Mouse (Mus musculus): ENCODE results near the gene Atp6v1g1. TPM values are rescaled to one million over a fixed set of nuclear protein-coding genes. Genes with fewer than 3 reads are reported as not detected.

The Atp6v1g1 gene
- polyA plus RNA-seq, 1 experiment: 192 TPM

GRCm38 (mm10) chr4:63589987-63590386, 45.4 kb downstream of the Atp6v1g1 start:
- H3K9me3 ChIP-seq (replicated peaks; ENCODE audit: control insufficient read depth, insufficient read depth, low read length, poor library complexity, severe bottlenecking): no peaks in the 10 kb centered on the region
- no peaks in the 10 kb centered on the region for H3K27me3 ChIP-seq (ENCODE audit: control insufficient read depth, insufficient read depth, low read length, poor library complexity, severe bottlenecking)
- H3K4me1 ChIP-seq (ENCODE audit: control insufficient read depth, insufficient read depth, low read length): no peaks in the 10 kb centered on the region
- TF ChIP-seq POLR2A (IDR thresholded peaks at IDR 0.05; ENCODE audit: insufficient read depth, low read length) (no peak), EP300 (IDR thresholded peaks at IDR 0.05; ENCODE audit: insufficient read depth, low read depth, low read length) (no peak), CTCF (IDR thresholded peaks at IDR 0.05; ENCODE audit: low read depth, low read length) (no peak)
- no peak overlapping the region for H3K4me3 ChIP-seq (ENCODE audit: low read depth, low read length)
- no peak overlapping the region for H3K27ac ChIP-seq (ENCODE audit: insufficient read depth, low read length)
- H3K36me3 ChIP-seq (ENCODE audit: control insufficient read depth, insufficient read depth, low read length, poor library complexity, severe bottlenecking): no peaks in the 10 kb centered on the region
- H3K9ac ChIP-seq (ENCODE audit: low read depth, poor library complexity, severe bottlenecking): no peak overlapping the region

- H3K4me1 ChIP-seq (ENCODE audit: control insufficient read depth, insufficient read depth, low read length): no peaks in the 10 kb centered on the region
- H3K9me3 ChIP-seq (replicated peaks; ENCODE audit: control insufficient read depth, insufficient read depth, low read length, poor library complexity, severe bottlenecking): no peaks in the 10 kb centered on the region
- H3K36me3 ChIP-seq (ENCODE audit: control insufficient read depth, insufficient read depth, low read length, poor library complexity, severe bottlenecking): no peaks in the 10 kb centered on the region
- no peak overlapping the region for H3K9ac ChIP-seq (ENCODE audit: low read depth, poor library complexity, severe bottlenecking)
- H3K27me3 ChIP-seq (ENCODE audit: control insufficient read depth, insufficient read depth, low read length, poor library complexity, severe bottlenecking): no peaks in the 10 kb centered on the region
- TF ChIP-seq EP300 (IDR thresholded peaks at IDR 0.05; ENCODE audit: insufficient read depth, low read depth, low read length) (no peak), POLR2A (IDR thresholded peaks at IDR 0.05; ENCODE audit: insufficient read depth, low read length) (no peak), CTCF (IDR thresholded peaks at IDR 0.05; ENCODE audit: low read depth, low read length) (no peak)
- H3K4me3 ChIP-seq (ENCODE audit: low read depth, low read length): no peak overlapping the region
- no peak overlapping the region for H3K27ac ChIP-seq (ENCODE audit: insufficient read depth, low read length)
Observed at GRCm38 (mm10) chr4:63590538-63590937, 46.0 kb downstream of the Atp6v1g1 start.

GRCm38 (mm10) chr4:63594459-63595110, 50.0 kb downstream of the Atp6v1g1 start:
- Histone ChIP-seq H3K9me3 (replicated peaks; ENCODE audit: control insufficient read depth, insufficient read depth, low read length, poor library complexity, severe bottlenecking) (no peaks in the 10 kb centered on the region), H3K27me3 (ENCODE audit: control insufficient read depth, insufficient read depth, low read length, poor library complexity, severe bottlenecking) (no peaks in the 10 kb centered on the region), H3K36me3 (ENCODE audit: control insufficient read depth, insufficient read depth, low read length, poor library complexity, severe bottlenecking) (no peaks in the 10 kb centered on the region), H3K4me1 (ENCODE audit: control insufficient read depth, insufficient read depth, low read length) (no peaks in the 10 kb centered on the region), H3K4me3 (ENCODE audit: low read depth, low read length) (no peak overlapping the region), H3K9ac (ENCODE audit: low read depth, poor library complexity, severe bottlenecking) (no peak overlapping the region), H3K27ac (ENCODE audit: insufficient read depth, low read length) (no peak overlapping the region)
- TF ChIP-seq EP300 (IDR thresholded peaks at IDR 0.05; ENCODE audit: insufficient read depth, low read depth, low read length): no peak
- TF ChIP-seq POLR2A (IDR thresholded peaks at IDR 0.05; ENCODE audit: insufficient read depth, low read length): no peak
- no peak for TF ChIP-seq CTCF (IDR thresholded peaks at IDR 0.05; ENCODE audit: low read depth, low read length)

GRCm38 (mm10) chr4:63595259-63595658, 50.7 kb downstream of the Atp6v1g1 start:
- Histone ChIP-seq H3K4me3 (ENCODE audit: low read depth, low read length) (no peak overlapping the region), H3K27ac (ENCODE audit: insufficient read depth, low read length) (no peak overlapping the region), H3K27me3 (ENCODE audit: control insufficient read depth, insufficient read depth, low read length, poor library complexity, severe bottlenecking) (no peaks in the 10 kb centered on the region), H3K36me3 (ENCODE audit: control insufficient read depth, insufficient read depth, low read length, poor library complexity, severe bottlenecking) (no peaks in the 10 kb centered on the region), H3K4me1 (ENCODE audit: control insufficient read depth, insufficient read depth, low read length) (no peaks in the 10 kb centered on the region), H3K9me3 (replicated peaks; ENCODE audit: control insufficient read depth, insufficient read depth, low read length, poor library complexity, severe bottlenecking) (no peaks in the 10 kb centered on the region), H3K9ac (ENCODE audit: low read depth, poor library complexity, severe bottlenecking) (no peak overlapping the region)
- TF ChIP-seq POLR2A (IDR thresholded peaks at IDR 0.05; ENCODE audit: insufficient read depth, low read length) (no peak), EP300 (IDR thresholded peaks at IDR 0.05; ENCODE audit: insufficient read depth, low read depth, low read length) (no peak), CTCF (IDR thresholded peaks at IDR 0.05; ENCODE audit: low read depth, low read length) (no peak)

- no peaks in the 10 kb centered on the region for H3K4me1 ChIP-seq (ENCODE audit: control insufficient read depth, insufficient read depth, low read length)
- H3K4me3 ChIP-seq (ENCODE audit: low read depth, low read length): no peak overlapping the region
- TF ChIP-seq CTCF (IDR thresholded peaks at IDR 0.05; ENCODE audit: low read depth, low read length) (no peak), EP300 (IDR thresholded peaks at IDR 0.05; ENCODE audit: insufficient read depth, low read depth, low read length) (no peak), POLR2A (IDR thresholded peaks at IDR 0.05; ENCODE audit: insufficient read depth, low read length) (no peak)
- no peaks in the 10 kb centered on the region for H3K27me3 ChIP-seq (ENCODE audit: control insufficient read depth, insufficient read depth, low read length, poor library complexity, severe bottlenecking)
- H3K36me3 ChIP-seq (ENCODE audit: control insufficient read depth, insufficient read depth, low read length, poor library complexity, severe bottlenecking): no peaks in the 10 kb centered on the region
- no peaks in the 10 kb centered on the region for H3K9me3 ChIP-seq (replicated peaks; ENCODE audit: control insufficient read depth, insufficient read depth, low read length, poor library complexity, severe bottlenecking)
- no peak overlapping the region for H3K9ac ChIP-seq (ENCODE audit: low read depth, poor library complexity, severe bottlenecking)
- H3K27ac ChIP-seq (ENCODE audit: insufficient read depth, low read length): no peak overlapping the region
Observed at GRCm38 (mm10) chr4:63596010-63596409, 51.4 kb downstream of the Atp6v1g1 start.

Other genes starting within 250 kb of the Atp6v1g1 start
- gene Orm1, start 200.2 kb upstream of the Atp6v1g1 start, polyA plus RNA-seq (2011; ENCODE audit: insufficient read depth, insufficient read length, low read depth, missing spikeins): not detected in 2 replicates
- gene Orm3, start 188.6 kb upstream of the Atp6v1g1 start, polyA plus RNA-seq (2011; ENCODE audit: insufficient read depth, insufficient read length, low read depth, missing spikeins): not detected in 2 replicates
- gene Orm2, start 182.3 kb upstream of the Atp6v1g1 start, polyA plus RNA-seq (2011; ENCODE audit: insufficient read depth, insufficient read length, low read depth, missing spikeins): not detected in 2 replicates
- 4.0 and 4.7 TPM in 2 replicates for gene Akna, start 141.4 kb upstream of the Atp6v1g1 start, polyA plus RNA-seq (2011; ENCODE audit: insufficient read depth, insufficient read length, low read depth, missing spikeins)
- 33.5 and 40.2 TPM in 2 replicates for gene Whrn, start 48.8 kb upstream of the Atp6v1g1 start, polyA plus RNA-seq (2011; ENCODE audit: insufficient read depth, insufficient read length, low read depth, missing spikeins)
- gene Tmem268, start 14.0 kb downstream of the Atp6v1g1 start, polyA plus RNA-seq (2011; ENCODE audit: insufficient read depth, insufficient read length, low read depth, missing spikeins): 4.4 and 8.9 TPM in 2 replicates
- gene Gm11213, start 60.5 kb downstream of the Atp6v1g1 start, polyA plus RNA-seq (2011; ENCODE audit: insufficient read depth, insufficient read length, low read depth, missing spikeins): not detected in 2 replicates
- gene Tex48, start 77.7 kb downstream of the Atp6v1g1 start, polyA plus RNA-seq (2011; ENCODE audit: insufficient read depth, insufficient read length, low read depth, missing spikeins): not detected in 2 replicates
- not detected in 2 replicates for gene Gm11214, start 118.6 kb downstream of the Atp6v1g1 start, polyA plus RNA-seq (2011; ENCODE audit: insufficient read depth, insufficient read length, low read depth, missing spikeins)
- 0.20 and 0.24 TPM in 2 replicates for gene Tnfsf15, start 200.3 kb downstream of the Atp6v1g1 start, polyA plus RNA-seq (2011; ENCODE audit: insufficient read depth, insufficient read length, low read depth, missing spikeins)